Mouse (Mus musculus): Measurements from ENCODE around the gene Tmem59l. TPM values are rescaled to one million over a fixed set of nuclear protein-coding genes. Genes with fewer than 3 reads are reported as not detected.

Gene Tmem59l
- 0.02 and 0.08 TPM in 2 replicates for polyA plus RNA-seq (2012; rRNA removed)

GRCm38 (mm10) chr8:70486941-70487520 lies at the start of gene Tmem59l:
TSS of gene Tmem59l (minus strand) at chr8:70487358.

GRCm38 (mm10) chr8:70527512-70528181 lies 40.5 kb upstream of the Tmem59l start, which contains the start of the genes Fkbp8 and Kxd1:
TSS of gene Fkbp8 (plus strand) at chr8:70527724.
TSS of gene Kxd1 (minus strand) at chr8:70527956.

GRCm38 (mm10) chr8:70510228-70510915 lies 23.2 kb upstream of the Tmem59l start, which contains the start of gene Uba52:
TSS of gene Uba52 (minus strand) at chr8:70510801.

GRCm38 (mm10) chr8:70506328-70507026 lies 19.3 kb upstream of the Tmem59l start, which contains the start of gene Rex1bd:
TSS of gene Rex1bd (minus strand) at chr8:70506752.

GRCm38 (mm10) chr8:70492664-70493640 lies 5.8 kb upstream of the Tmem59l start, which contains the start of gene Crlf1:
TSS of gene Crlf1 (plus strand) at chr8:70493158.

GRCm38 (mm10) chr8:70476333-70477268 lies 10.6 kb downstream of the Tmem59l start, which contains the start of gene Klhl26:
TSS of gene Klhl26 (minus strand) at chr8:70476968.

GRCm38 (mm10) chr8:70439055-70439847 lies 47.9 kb downstream of the Tmem59l start, which contains the start of gene Crtc1:
TSS of gene Crtc1 (minus strand) at chr8:70439579.

Other genes starting within 250 kb of the Tmem59l start
- gene Homer3, start 204.5 kb downstream of the Tmem59l start, polyA plus RNA-seq (2012; rRNA removed): 6.7 and 6.9 TPM in 2 replicates
- 16.9 and 18.1 TPM in 2 replicates for gene Ddx49, start 184.9 kb downstream of the Tmem59l start, polyA plus RNA-seq (2012; rRNA removed)
- 193 and 196 TPM in 2 replicates for gene Cope, start 184.8 kb downstream of the Tmem59l start, polyA plus RNA-seq (2012; rRNA removed)
- gene Cers1, start 171.6 kb downstream of the Tmem59l start, polyA plus RNA-seq (2012; rRNA removed): 0.07 and 0.09 TPM in 2 replicates
- 0.05 TPM in 1 of 2 replicates, not detected in the other for gene Gdf1, start 157.5 kb downstream of the Tmem59l start, polyA plus RNA-seq (2012; rRNA removed)
- 9.1 and 10.4 TPM in 2 replicates for gene Upf1, start 134.1 kb downstream of the Tmem59l start, polyA plus RNA-seq (2012; rRNA removed)
- 2.0 and 2.9 TPM in 2 replicates for gene Comp, start 113.8 kb downstream of the Tmem59l start, polyA plus RNA-seq (2012; rRNA removed)
- gene Crtc1, start 47.8 kb downstream of the Tmem59l start, polyA plus RNA-seq (2012; rRNA removed): 2.5 and 3.1 TPM in 2 replicates
- 7.9 and 9.8 TPM in 2 replicates for gene Klhl26, start 10.4 kb downstream of the Tmem59l start, polyA plus RNA-seq (2012; rRNA removed)
- 0.22 and 0.23 TPM in 2 replicates for gene Crlf1, start 5.8 kb upstream of the Tmem59l start, polyA plus RNA-seq (2012; rRNA removed)
- gene Rex1bd, start 19.4 kb upstream of the Tmem59l start, polyA plus RNA-seq (2012; rRNA removed): 43.3 and 47.6 TPM in 2 replicates
- gene Uba52, start 23.4 kb upstream of the Tmem59l start, polyA plus RNA-seq (2012; rRNA removed): 848 and 888 TPM in 2 replicates
- 154 and 168 TPM in 2 replicates for gene Fkbp8, start 40.4 kb upstream of the Tmem59l start, polyA plus RNA-seq (2012; rRNA removed)
- 35.7 and 38.3 TPM in 2 replicates for gene Kxd1, start 40.6 kb upstream of the Tmem59l start, polyA plus RNA-seq (2012; rRNA removed)
- 13.9 and 18.2 TPM in 2 replicates for gene Ell, start 52.1 kb upstream of the Tmem59l start, polyA plus RNA-seq (2012; rRNA removed)
- gene Isyna1, start 107.0 kb upstream of the Tmem59l start, polyA plus RNA-seq (2012; rRNA removed): 26.1 and 31.4 TPM in 2 replicates
- 24.5 and 28.9 TPM in 2 replicates for gene Ssbp4, start 121.5 kb upstream of the Tmem59l start, polyA plus RNA-seq (2012; rRNA removed)
- 8.3 and 9.3 TPM in 2 replicates for gene Lrrc25, start 128.8 kb upstream of the Tmem59l start, polyA plus RNA-seq (2012; rRNA removed)
- gene Gdf15, start 145.1 kb upstream of the Tmem59l start, polyA plus RNA-seq (2012; rRNA removed): 3.7 and 6.3 TPM in 2 replicates
- gene Pgpep1, start 173.0 kb upstream of the Tmem59l start, polyA plus RNA-seq (2012; rRNA removed): 19.5 and 19.7 TPM in 2 replicates
- 71.8 and 85.1 TPM in 2 replicates for gene Lsm4, start 185.9 kb upstream of the Tmem59l start, polyA plus RNA-seq (2012; rRNA removed)
- 48.4 and 51.5 TPM in 2 replicates for gene Jund, start 211.6 kb upstream of the Tmem59l start, polyA plus RNA-seq (2012; rRNA removed)
- gene Iqcn, start 216.1 kb upstream of the Tmem59l start, polyA plus RNA-seq (2012; rRNA removed): not detected in 2 replicates
- 0.02 and 0.05 TPM in 2 replicates for gene Gm3336, start 231.2 kb upstream of the Tmem59l start, polyA plus RNA-seq (2012; rRNA removed)
- gene Pde4c, start 236.4 kb upstream of the Tmem59l start, polyA plus RNA-seq (2012; rRNA removed): 6.5 and 7.5 TPM in 2 replicates

All from liver, embryonic 18 days (tissue).